Mouse (Mus musculus) c-Kit-positive CD71-positive TER-119-positive erythroid progenitor cells, embryonic 14.5 days (primary cell): ENCODE results near the gene Gpr182.

Experiments used
- DNase-seq: peaks from one replicate; pipeline ENCODE4 v3.0.0-alpha.2; 2013; ENCODE audit warnings: low spot score

Gpr182 gene

GRCm38 (mm10) chr10:127738151-127738882, 13.2 kb downstream of the Gpr182 start:
- DNase-seq = peak; percentile 68

DNA sequence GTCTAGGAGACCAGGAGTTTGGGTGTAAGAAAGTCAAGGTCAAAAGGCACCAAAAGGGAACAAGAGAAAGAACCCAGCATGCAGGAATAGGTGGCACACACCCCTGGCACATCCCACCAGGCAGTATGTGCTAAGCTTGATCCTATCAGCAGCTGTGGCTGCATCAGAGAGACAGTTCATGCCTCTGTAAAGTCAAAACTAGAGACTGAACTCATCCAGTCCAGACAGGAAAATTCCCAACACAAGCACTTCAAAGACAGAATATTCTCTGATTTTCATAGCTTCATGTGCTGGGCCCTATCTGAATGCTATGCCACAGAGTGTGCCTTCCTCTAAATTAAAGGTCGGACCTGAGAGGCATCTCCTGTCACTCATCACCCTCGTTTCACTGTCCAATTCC, 14.0 kb downstream of the Gpr182 start:
- DNase-seq = no peak

- DNase-seq = no peak
These were observed 14.6 kb downstream of the Gpr182 start for GRCm38 (mm10) chr10:127736916-127737315.

- no peak for DNase-seq
These were observed 15.3 kb downstream of the Gpr182 start for GRCm38 (mm10) chr10:127736266-127736665.

- DNase-seq = no peak
These were observed 17.1 kb downstream of the Gpr182 start for GRCm38 (mm10) chr10:127734434-127734833.

DNA sequence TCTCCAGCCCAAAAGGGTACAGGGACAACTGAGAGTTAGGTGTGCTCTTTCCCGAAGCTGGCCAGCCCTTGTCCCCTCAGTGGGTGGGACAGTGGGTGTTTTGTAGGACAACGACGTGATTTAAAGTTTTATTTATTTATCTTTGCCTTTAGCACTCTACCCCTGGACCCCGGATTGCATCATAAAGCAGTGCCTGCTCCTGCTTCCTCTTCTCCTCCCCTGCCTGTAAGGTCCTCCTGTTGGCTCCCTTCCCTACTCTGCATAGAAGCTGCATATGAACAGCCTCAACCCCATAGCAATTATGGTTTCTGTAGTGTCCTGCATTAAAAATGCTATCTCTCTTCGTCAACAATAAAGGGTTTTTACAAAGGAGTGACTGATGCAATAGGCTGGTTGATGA, 20.1 kb downstream of the Gpr182 start:
- no peak for DNase-seq

DNA sequence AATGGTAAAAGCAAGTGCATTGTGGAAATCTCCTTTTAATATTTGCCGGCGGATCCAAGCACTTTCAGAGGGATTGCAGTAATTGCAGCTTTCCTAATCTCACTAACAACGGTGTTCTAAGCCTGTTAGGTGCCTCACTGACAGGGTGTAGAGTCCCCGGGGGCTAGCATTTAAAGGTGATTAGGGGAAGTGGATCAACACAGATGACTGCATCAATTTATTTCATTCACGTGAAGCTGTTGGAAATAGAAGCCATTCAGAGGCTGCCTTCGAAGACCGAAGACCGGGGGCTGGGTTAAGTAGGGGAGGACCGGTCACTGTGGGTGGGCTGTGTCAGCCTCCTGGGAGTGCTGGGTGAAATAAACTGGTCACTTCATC, 20.6 kb downstream of the Gpr182 start:
- DNase-seq = no peak

DNA sequence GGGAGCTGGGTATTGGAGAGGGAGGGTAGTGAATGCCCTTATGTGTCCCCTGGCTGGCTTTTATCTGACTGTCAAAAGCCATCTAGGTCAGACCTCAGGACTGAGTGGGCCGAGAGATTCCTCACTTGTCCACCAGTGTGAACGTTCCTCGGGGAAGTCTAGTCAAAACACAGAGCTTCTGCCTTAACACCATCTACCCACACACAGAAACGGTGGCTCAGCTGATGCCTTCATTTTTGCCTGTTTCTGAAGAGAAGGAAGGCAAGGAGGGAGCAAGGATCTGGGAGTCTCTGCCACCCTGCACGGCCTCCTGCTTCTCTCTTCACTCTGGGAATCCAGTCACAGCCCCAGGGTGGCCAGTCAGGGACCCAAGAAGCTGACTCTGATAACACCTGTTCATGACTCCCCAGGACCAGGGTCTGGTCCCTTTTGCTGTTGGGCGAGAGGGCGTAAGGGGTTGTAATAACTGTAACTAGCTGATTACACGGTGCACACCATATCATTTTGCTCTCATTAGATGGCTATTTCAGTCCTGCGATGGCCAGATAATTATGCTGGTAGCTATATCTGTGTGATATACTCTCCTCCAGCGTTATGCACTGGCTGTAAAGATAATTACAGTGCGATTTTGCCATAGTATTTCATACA, 21.1 kb downstream of the Gpr182 start:
- peak; percentile 63 for DNase-seq

DNA sequence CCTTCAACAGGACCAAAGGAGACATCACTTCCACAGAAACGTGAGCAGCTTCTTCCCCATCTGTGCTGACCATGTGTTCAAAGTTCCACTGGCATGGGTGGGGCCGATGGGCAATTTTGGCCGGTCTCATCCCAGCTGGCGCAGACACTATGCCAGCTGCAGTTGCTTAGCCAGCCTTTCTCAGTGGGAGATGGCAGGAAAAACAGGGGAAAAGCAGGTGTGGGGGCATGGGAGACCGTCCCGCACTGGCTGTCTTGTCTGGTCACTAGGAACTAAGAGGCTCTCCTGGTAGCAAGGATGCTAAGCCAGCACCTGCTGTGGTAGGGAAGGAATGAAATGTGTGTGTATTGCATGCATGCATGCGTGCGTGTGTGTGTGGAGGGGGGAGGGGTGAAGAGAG, 23.1 kb downstream of the Gpr182 start:
- no peak for DNase-seq

DNA sequence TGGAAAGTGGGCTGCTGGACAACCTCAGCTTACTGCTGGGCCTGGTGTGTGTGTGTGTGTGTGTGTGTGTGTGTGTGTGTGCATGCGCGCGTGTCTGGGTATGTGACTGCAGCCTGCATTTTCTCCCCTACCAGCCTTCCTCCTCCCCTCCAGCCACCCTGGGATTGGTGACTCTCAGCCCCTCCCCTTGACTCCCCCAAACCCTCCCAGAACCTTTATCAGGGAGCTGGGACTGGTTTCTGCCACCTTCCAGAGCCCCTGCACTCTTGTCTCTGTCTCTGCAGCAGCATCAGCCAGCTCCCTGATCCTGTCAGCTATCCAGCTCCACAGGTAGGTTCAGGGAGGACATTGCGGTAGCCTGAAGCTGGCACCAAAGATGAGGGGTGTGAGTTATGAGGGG, 26.4 kb downstream of the Gpr182 start:
- no peak for DNase-seq

DNA sequence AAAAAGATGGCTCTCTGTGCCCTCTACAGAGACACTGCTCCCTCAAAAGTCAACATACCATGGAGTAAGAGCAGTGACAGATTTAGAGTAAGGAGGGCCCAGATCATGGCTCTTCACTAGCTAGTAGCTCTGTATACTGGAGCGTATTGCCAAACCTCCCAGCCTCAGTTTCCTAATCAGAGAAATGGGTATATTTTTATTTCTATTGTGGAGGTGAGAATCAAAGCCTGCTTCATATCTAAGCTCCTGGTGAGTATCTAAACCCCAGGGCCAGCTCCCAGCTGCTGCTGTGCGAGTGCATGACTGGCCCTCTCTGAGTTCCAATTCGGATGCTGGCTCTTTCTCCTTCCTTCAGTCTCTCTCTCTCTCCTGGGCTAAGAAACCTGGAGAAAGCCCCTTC, 27.4 kb downstream of the Gpr182 start, which contains the start of gene Tac2:
Gene Tac2 (plus strand): TSS at position 301 of the 400 bp plus-strand sequence.
- no peak for DNase-seq

- no peak for DNase-seq
These were observed 29.7 kb downstream of the Gpr182 start for GRCm38 (mm10) chr10:127721671-127722418.

- no peak for DNase-seq
These were observed 38.8 kb downstream of the Gpr182 start for GRCm38 (mm10) chr10:127712736-127713135.

DNA sequence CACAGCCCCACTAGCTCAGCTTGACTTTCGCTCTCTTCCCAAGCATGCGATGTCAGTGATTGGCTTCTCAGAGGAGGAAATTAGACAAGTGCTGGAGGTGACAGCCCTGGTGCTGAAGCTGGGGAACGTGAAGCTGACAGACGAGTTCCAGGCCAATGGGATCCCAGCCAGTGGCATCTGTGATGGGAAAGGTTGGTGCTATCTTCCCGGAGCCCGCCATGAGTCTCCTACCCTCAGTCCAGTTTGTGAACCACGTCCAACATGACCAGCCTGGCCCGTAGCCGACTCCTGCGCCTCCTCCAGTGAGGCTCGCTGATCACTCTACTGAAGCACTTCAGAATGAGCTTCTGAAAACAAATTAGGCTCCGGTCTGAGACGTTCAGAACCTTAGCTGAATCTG, 41.2 kb downstream of the Gpr182 start:
- DNase-seq = no peak

GRCm38 (mm10) chr10:127708850-127709370, 42.6 kb downstream of the Gpr182 start:
- no peak for DNase-seq

DNA sequence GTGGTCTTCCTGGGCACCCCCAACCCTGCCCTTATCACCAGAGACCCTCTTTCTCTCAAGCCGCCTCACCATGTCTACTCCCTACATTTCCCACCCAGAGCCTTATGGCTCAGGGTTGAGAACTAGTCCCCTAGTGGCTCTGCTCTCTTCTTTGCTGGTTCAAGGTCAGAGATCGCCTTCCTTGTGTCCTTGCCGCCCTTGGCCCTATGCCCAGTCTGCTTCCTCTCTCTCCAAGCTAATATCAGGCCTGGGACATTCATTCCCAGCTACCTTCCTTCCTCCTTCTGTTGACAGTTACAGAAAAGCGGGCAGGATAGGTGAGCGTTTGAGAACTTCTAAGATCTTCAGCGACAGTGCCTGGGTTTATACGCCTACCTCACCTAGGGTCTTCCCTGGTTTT, 43.8 kb downstream of the Gpr182 start:
- DNase-seq = no peak

GRCm38 (mm10) chr10:127705783-127706182, 45.7 kb downstream of the Gpr182 start:
- no peak for DNase-seq

DNA sequence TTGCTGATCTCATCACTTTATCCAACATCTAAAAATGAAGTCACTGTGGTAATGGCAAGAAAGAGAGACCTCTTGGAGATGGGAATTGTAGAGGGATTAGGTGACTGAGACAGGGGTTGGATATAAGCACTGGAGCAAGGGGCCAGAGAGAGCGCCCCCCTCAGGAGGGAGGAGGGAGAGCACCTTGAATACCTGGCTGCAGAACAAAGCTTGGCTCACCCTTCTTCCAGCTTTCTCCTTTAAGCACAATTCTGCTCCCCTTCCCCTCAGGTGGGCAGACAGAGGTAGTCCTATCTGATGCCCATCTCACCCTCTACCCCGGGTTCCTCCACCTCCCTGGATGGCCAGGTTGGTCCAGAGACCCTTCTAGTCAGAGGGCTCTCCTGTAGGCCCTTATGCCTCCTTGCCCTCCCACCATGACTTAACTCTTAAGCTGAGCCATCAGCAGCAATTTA, 46.7 kb downstream of the Gpr182 start, which contains the start of gene Myo1a:
Gene Myo1a (plus strand): TSS at position 405 of the 455 bp plus-strand sequence.
- no peak for DNase-seq

DNA sequence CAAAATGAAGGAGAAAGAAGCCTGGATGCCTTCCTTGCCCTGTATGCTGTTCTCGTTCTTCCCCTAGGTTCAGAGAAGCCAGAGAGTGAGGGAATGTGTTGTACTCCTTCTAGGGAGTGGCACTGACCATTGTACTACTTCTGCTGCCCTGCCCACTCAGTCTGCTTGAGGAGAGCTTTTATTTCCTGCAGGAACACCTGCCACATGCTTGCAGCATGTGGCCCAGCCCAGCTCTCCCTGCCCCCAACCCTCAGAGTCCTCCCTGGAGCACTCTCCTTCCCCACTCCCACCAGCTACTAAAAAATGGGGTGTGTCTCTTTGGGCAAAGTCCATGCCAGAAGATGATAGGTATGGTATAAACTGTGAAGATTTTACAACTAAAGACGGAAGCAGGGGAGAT, 47.2 kb downstream of the Gpr182 start:
- DNase-seq = no peak

GRCm38 (mm10) chr10:127703299-127703698, 48.2 kb downstream of the Gpr182 start:
- no peak for DNase-seq

DNA sequence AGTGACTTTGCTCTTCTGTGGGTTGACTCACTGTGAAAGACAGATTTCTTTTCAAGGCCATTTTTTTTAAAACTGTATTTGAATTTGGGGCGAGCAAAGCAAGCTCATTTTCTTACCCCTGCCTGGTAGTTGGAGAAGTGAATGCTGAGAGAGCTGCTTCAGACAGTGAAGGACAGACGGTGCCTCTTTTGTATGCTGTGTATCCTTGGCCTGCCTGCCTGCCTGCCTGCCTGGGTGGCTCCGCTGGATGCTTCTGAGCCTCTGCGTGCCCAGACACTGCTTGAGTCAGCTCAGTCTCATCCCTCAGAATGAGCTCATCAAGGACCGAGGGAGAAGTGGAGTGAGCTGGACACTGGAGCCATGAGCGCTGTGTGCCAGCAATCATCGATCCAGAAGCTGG, 52.6 kb downstream of the Gpr182 start:
- DNase-seq = no peak
